Mouse (Mus musculus): ENCODE measurements around the gene Pram1. TPM values are rescaled to one million over a fixed set of nuclear protein-coding genes. Genes with fewer than 3 reads are reported as not detected.
A peak's percentile ranks its signal among the peaks of the same experiment; 100 is the strongest.

The Pram1 gene
- polyA plus RNA-seq, 1 experiment from 2014 or later: 0.66 TPM

DNA sequence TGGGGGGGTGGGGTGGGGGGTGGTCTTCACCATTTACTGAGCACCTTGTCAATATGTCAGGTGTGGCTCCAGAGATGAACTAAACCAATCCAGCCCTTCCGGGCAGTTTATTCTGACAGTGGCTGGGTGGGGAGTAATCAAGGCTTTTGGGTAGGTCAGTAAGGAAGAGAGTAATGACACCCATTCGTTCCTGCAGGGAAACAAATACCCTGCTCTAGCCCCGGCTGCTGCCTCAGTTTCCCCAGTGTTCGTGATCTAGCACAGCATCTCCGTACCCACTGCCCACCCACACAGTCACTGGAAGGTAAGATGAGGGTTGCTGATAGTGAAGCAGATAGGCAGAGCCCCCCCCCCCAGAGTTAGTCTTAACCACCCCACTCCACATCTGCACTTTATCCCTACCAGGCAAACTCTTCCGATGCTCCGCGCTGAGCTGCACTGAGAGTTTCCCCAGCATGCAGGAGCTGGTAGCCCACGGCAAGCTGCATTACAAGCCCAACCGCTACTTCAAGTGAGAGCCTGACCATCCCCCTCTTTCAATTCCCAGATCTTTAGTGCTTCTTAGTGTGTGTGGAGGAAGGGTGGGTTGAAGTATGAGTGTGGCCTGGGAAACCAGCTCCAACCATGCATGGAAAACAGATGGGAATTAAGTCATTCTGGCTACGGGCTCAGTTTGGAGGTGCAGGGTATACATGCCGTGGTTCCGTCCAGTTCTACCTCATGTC lies 7.5 kb upstream of the Pram1 start:
- H3K27ac ChIP-seq: 0 out of 2 replicates have a peak overlapping the region, but pooled peaks have one; percentile 99

GRCm38 (mm10) chr17:33631236-33631635 lies 6.6 kb upstream of the Pram1 start:
- Histone ChIP-seq H3K27me3 (ENCODE audit: low read depth, poor library complexity, severe bottlenecking) (no peaks in the 10 kb centered on the region), H3K4me1 (peaks cover 21% of the 10 kb centered on the region), H3K27ac (no peak overlapping the region), H3K4me3 (no peak overlapping the region), H3K9me3 (replicated peaks) (no peaks in the 10 kb centered on the region), H3K36me3 (peaks cover 50% of the 10 kb centered on the region)
- DNase-seq (ENCODE audit: low spot score): no peak
- 92% methylated on average over 9 of the region's 9 CpGs for WGBS

More for the DNA sequence above, 7.5 kb upstream of the Pram1 start:
- Histone ChIP-seq H3K9me3 (replicated peaks) (no peaks in the 10 kb centered on the region), H3K4me3 (peak overlapping the region; percentile 84), H3K27me3 (ENCODE audit: low read depth, poor library complexity, severe bottlenecking) (no peaks in the 10 kb centered on the region), H3K4me1 (peaks cover 21% of the 10 kb centered on the region), H3K36me3 (peaks cover 44% of the 10 kb centered on the region)
- DNase-seq (ENCODE audit: low spot score): no peak
- 88% methylated on average over 13 of the region's 13 CpGs for WGBS

DNA sequence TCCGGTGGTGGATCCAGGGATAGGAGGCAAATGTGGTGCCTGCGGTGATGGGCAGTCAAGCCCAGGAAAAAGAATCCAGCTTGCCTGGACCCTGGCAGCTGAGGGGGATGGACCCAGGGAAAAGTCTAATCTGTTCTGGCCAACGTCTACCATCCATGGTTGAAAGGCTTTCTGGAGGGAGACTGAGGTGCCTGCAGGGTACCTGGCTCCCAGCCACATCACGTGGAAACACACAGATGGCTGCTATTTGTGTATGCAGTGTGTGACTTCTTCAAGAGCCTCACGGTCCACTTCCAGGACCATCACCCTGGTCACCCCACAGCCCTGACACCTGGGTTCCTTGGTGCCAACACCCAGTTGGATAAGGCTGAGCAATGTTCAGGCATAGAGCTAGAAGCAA lies 6.1 kb upstream of the Pram1 start:
- Histone ChIP-seq H3K27ac (no peak overlapping the region), H3K4me1 (peaks cover 21% of the 10 kb centered on the region), H3K4me3 (no peak overlapping the region), H3K9me3 (replicated peaks) (no peaks in the 10 kb centered on the region), H3K36me3 (peaks cover 50% of the 10 kb centered on the region), H3K27me3 (ENCODE audit: low read depth, poor library complexity, severe bottlenecking) (no peaks in the 10 kb centered on the region)
- WGBS: 89% methylated on average over 5 of the region's 5 CpGs
- no peak for DNase-seq (ENCODE audit: low spot score)

DNA sequence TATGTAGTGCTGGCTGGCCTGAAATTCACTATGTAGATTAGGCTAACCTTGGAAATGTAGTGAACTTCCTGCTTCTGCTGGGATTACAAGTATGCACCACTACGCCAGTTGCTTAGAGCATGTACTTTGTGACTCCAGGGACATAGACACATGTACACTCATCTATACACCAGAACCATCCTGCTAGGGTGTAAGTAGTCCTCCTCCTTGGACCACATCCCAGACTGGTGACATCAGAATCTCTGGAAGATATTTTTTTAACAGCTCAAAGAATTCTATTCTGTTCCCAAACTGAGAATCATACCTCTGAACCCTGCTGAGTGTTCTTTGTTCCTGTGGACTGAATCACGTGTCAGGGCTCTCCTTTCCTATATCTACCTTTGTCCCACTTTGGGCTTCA lies 818 bp upstream of the Pram1 start:
- Histone ChIP-seq H3K4me1 (no peaks in the 10 kb centered on the region), H3K4me3 (no peak overlapping the region), H3K27me3 (ENCODE audit: low read depth, poor library complexity, severe bottlenecking) (no peaks in the 10 kb centered on the region), H3K36me3 (peaks cover 75% of the 10 kb centered on the region), H3K9me3 (replicated peaks) (no peaks in the 10 kb centered on the region), H3K27ac (no peak overlapping the region)
- DNase-seq (ENCODE audit: low spot score): no peak
- WGBS: 90% methylated on average over 2 of the region's 2 CpGs

GRCm38 (mm10) chr17:33639743-33640142 lies 1.9 kb downstream of the Pram1 start:
- no peaks in the 10 kb centered on the region for H3K9me3 ChIP-seq (replicated peaks)
- no peaks in the 10 kb centered on the region for H3K4me1 ChIP-seq
- DNase-seq (ENCODE audit: low spot score): no peak
- 73% methylated on average over 6 of the region's 6 CpGs for WGBS
- no peak overlapping the region for H3K4me3 ChIP-seq
- no peak overlapping the region for H3K27ac ChIP-seq
- H3K27me3 ChIP-seq (ENCODE audit: low read depth, poor library complexity, severe bottlenecking): no peaks in the 10 kb centered on the region
- peaks cover 84% of the 10 kb centered on the region for H3K36me3 ChIP-seq

- DNase-seq (ENCODE audit: low spot score): peak; percentile 28
- whole genome bisulfite sequencing: 97% methylated on average over 4 of the region's 4 CpGs
Observed at GRCm38 (mm10) chr17:33644068-33644467, 6.2 kb downstream of the Pram1 start.

DNA sequence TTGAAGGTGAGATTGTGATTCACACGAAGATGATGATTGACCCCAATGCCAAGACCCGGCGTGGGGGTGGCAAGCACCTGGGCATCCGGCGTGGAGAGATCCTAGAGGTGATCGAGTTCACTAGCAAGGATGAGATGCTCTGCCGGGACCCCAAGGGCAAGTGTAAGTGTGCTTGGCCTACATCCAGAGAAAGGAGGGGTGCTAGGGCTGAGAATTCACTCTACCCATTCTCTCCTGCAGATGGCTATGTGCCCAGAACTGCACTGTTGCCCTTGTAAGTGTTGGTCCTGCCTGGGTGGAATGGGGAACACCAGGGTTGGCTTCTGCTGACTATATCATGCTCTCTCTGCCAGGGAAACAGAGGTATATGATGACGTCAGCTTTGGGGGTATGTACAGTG lies 7.2 kb downstream of the Pram1 start:
- H3K4me3 ChIP-seq: no peak overlapping the region
- no peak overlapping the region for H3K27ac ChIP-seq
- H3K4me1 ChIP-seq: no peaks in the 10 kb centered on the region
- H3K36me3 ChIP-seq: peaks cover 99% of the 10 kb centered on the region
- H3K27me3 ChIP-seq (ENCODE audit: low read depth, poor library complexity, severe bottlenecking): no peaks in the 10 kb centered on the region
- H3K9me3 ChIP-seq (replicated peaks): no peaks in the 10 kb centered on the region
- 93% methylated on average over 8 of the region's 8 CpGs for WGBS
- peak; percentile 28 for DNase-seq (ENCODE audit: low spot score)

More at GRCm38 (mm10) chr17:33644068-33644467, 6.2 kb downstream of the Pram1 start:
- H3K4me3 ChIP-seq: no peak overlapping the region
- no peaks in the 10 kb centered on the region for H3K27me3 ChIP-seq (ENCODE audit: low read depth, poor library complexity, severe bottlenecking)
- H3K4me1 ChIP-seq: no peaks in the 10 kb centered on the region
- peaks cover 95% of the 10 kb centered on the region for H3K36me3 ChIP-seq
- H3K27ac ChIP-seq: no peak overlapping the region
- H3K9me3 ChIP-seq (replicated peaks): no peaks in the 10 kb centered on the region

DNA sequence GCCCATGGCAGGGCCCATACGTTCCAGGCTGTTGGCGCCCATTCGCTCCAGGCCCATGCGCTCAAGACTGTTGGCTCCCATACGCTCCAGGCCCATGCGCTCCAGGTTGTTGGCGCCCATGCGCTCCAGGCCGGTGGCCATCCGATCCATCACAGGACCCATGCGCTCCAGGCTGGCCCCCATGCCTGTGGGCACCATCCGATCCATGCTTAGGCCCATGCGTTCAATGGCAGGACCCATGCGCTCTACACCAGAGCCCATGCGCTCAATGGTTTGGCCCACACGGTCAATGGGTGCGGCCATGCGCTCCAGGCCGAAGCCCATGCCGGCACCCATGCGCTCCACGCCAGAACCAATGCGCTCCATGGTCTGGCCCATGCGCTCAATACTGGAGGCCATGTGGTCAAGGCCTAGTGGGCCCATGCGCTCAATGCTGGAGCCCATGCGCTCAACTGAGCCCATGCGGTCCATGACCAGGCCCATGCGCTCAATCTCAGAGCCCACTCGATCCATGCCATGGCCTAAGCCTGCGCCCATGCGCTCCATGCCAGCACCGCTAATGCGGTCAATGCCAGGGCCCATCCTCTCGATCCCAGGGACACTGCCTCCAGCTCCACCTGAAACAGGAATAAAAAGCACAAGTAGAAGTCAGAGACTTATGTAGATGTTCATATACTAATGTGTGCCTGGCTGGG lies 12.1 kb downstream of the Pram1 start:
- H3K4me1 ChIP-seq: no peaks in the 10 kb centered on the region
- H3K36me3 ChIP-seq: peaks cover 100% of the 10 kb centered on the region
- 97% methylated on average over 34 of the region's 34 CpGs for WGBS
- no peaks in the 10 kb centered on the region for H3K9me3 ChIP-seq (replicated peaks)
- H3K27me3 ChIP-seq (ENCODE audit: low read depth, poor library complexity, severe bottlenecking): no peaks in the 10 kb centered on the region
- H3K4me3 ChIP-seq: no peak overlapping the region
- DNase-seq (ENCODE audit: low spot score): no peak
- H3K27ac ChIP-seq: no peak overlapping the region

DNA sequence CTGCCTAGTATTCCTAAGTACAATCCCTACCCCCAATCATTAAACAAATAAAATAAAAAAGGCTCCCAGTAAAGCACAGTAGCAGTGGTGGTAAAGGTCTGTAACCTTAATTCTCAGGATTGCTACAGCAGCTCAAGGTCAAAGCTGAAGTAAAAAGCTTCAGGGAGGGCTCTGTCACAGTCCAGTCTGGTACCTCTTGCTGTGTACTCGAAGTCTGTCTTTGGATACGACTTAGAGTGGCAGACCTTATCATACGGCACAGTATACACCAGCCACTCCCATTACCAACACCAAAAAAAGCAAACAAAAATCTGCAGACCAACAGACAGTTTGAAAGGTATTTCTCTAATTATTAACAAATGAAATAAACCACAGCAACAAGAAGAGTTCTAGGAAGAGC lies 29.0 kb downstream of the Pram1 start:
- DNase-seq (ENCODE audit: low spot score): no peak
- Histone ChIP-seq H3K27me3 (ENCODE audit: low read depth, poor library complexity, severe bottlenecking) (no peaks in the 10 kb centered on the region), H3K4me3 (no peak overlapping the region), H3K27ac (no peak overlapping the region), H3K4me1 (no peaks in the 10 kb centered on the region), H3K9me3 (replicated peaks) (no peaks in the 10 kb centered on the region), H3K36me3 (peaks cover 87% of the 10 kb centered on the region)
- WGBS: 95% methylated on average over 3 of the region's 3 CpGs

DNA sequence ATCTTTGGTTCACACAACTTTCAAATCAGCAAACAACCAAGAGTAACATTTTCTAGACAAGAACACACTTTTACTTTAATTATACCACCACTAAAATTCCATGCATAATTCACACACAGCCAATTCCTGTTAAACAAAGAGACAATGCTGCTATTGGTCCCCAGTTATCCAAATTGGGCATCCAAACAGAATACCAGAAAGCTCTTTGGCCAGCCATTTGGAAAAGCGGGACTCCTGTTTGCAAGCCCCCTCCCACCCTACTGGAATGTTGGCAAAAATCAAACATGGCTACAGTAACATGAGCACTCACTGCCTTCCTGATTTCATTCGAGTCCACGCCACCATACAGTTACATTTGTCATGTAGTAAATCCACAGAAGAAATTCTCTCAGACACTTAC lies 31.8 kb downstream of the Pram1 start:
- Histone ChIP-seq H3K27me3 (ENCODE audit: low read depth, poor library complexity, severe bottlenecking) (no peaks in the 10 kb centered on the region), H3K4me3 (no peak overlapping the region)
- WGBS: 93% methylated on average over 3 of the region's 3 CpGs

GRCm38 (mm10) chr17:33673837-33674236 lies 36.0 kb downstream of the Pram1 start:
- WGBS: 81% methylated on average over 1 of the region's 1 CpGs
- Histone ChIP-seq H3K36me3 (peaks cover 70% of the 10 kb centered on the region), H3K27me3 (ENCODE audit: low read depth, poor library complexity, severe bottlenecking) (no peaks in the 10 kb centered on the region), H3K9me3 (replicated peaks) (no peaks in the 10 kb centered on the region), H3K4me1 (no peaks in the 10 kb centered on the region), H3K4me3 (no peak overlapping the region), H3K27ac (no peak overlapping the region)
- no peak for DNase-seq (ENCODE audit: low spot score)

More for the DNA sequence above, 31.8 kb downstream of the Pram1 start:
- DNase-seq (ENCODE audit: low spot score): no peak
- no peak overlapping the region for H3K27ac ChIP-seq
- H3K9me3 ChIP-seq (replicated peaks): no peaks in the 10 kb centered on the region
- H3K4me1 ChIP-seq: no peaks in the 10 kb centered on the region
- H3K36me3 ChIP-seq: peaks cover 73% of the 10 kb centered on the region

DNA sequence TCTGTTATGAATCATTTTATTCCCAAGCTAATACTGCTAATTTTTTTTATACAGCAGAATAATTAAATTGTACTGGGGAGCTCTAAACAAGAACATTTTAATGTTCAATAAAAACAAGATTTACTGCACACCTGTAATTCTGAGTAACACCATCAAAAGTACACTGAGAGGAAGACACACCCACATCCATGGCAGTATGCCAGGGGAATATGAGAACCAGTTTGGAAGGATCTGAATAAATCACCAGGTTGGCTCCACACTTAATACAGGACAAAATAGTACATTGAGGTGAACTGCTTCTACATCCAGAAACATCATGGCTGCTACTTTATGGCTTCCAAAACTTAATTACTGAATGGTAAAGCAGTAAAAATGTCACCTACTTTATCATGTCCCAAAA lies 37.6 kb downstream of the Pram1 start:
- H3K27me3 ChIP-seq (ENCODE audit: low read depth, poor library complexity, severe bottlenecking): no peaks in the 10 kb centered on the region
- H3K36me3 ChIP-seq: peaks cover 57% of the 10 kb centered on the region
- no peak for DNase-seq (ENCODE audit: low spot score)
- H3K4me3 ChIP-seq: no peak overlapping the region
- H3K9me3 ChIP-seq (replicated peaks): no peaks in the 10 kb centered on the region
- no peaks in the 10 kb centered on the region for H3K4me1 ChIP-seq
- H3K27ac ChIP-seq: no peak overlapping the region

DNA sequence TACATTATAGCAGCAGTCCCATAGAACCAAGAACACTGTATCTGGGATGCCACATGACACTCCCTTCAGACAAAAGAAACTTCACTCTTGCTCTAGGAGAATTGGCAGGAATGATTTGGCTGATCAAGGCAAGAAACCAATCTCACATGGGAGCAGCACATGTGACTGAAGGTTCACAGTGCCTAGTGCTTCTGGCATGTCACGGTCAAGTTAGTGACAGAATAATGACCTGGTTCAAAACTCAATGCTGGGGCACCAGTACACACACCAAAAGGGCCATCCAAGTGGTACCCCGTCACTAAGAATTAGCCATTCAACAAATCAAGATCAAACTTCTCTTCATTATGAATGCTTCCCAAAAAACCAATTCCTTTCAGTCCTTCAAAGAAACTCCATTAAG lies 38.2 kb downstream of the Pram1 start:
- no peak for DNase-seq (ENCODE audit: low spot score)
- Histone ChIP-seq H3K27ac (no peak overlapping the region), H3K4me3 (no peak overlapping the region), H3K4me1 (no peaks in the 10 kb centered on the region), H3K36me3 (peaks cover 60% of the 10 kb centered on the region), H3K27me3 (ENCODE audit: low read depth, poor library complexity, severe bottlenecking) (no peaks in the 10 kb centered on the region), H3K9me3 (replicated peaks) (no peaks in the 10 kb centered on the region)
- 90% methylated on average over 2 of the region's 2 CpGs for WGBS

Measured in limb, embryonic 10.5 days (tissue).